Mouse (Mus musculus) yolk sac, embryonic 10.5 days (tissue): ENCODE measurements at regions not wholly inside any gene's neighbourhood (a gene's known extent, or its start where the extent isn't known, plus 50 kb on each side); places are given as distances from the start of the nearest gene placed in this dataset.

Source experiments
- DNase-seq: peaks from one replicate; pipeline ENCODE4 v3.0.0-alpha.2; 2017; ENCODE audit warnings: low spot score

DNA sequence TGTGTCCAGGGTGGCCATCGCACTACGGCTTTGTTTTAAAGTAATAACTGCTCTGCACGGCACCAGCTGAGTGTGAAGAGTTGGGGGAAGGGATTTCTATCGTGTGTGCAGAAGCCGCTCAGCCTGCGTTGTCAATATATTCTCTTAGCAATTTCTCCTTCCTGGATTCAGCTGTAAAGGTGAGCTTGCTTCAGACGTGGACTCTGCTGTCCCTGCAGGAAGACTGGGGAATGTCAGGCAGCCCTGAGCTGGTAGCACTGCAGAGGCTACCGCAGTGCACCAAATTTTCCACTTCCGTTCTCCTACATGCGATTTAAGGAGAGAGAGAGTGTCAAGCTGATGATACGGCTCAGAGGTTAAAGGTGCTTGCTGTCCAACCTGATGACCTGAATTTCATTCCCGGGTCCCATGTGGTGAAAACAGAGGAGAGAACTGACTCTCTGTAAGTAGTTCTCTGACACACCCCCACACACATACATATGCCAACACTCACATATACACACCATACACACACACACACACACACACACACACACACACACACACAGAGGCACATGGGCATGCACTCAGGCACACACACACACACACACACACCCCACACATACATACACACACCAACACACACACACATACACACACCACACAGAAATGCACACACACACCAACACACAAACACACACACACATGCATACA lies 59.9 kb upstream of the Prelid3b start:
- DNase-seq, result no peak

DNA sequence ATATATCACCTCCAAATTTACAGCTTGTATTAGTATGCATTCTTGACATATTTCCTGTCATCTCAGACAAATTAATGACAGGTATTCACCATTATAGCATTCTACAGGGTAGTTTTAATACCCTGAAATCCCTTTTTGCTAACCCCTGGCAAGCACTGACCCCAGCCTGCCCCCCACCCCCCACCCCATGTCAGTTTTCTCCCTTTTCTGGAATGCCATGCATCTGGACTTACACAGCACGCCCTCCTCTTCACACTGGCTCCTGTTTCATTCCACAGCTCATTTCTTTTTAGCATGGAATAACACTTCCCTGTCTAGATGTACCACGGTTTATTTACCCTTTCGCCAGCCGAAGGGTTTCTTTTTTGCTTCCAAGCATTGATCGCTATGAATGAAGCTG lies 67.8 kb upstream of the Prelid3b start:
- DNase-seq, result peak; percentile 8

DNA sequence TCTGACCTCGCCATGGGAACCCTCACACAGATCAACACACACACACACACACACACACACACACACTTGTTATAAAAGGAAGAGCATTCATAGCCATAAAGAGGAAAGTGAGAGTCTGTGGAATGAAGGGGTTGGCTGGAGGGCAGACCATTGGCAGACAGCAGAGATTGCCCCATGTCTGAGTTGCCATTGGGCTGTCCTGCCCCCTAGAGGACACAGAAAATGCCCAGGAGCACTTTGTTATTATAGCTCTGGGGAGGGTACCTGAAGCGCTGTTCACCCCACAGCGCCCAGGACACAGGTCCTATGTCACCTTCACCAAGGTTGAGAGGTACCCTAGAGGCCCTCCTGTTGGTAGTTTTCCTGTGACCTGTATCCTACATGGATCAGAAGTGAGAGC lies 74.3 kb upstream of the Prelid3b start:
- no peak for DNase-seq

DNA sequence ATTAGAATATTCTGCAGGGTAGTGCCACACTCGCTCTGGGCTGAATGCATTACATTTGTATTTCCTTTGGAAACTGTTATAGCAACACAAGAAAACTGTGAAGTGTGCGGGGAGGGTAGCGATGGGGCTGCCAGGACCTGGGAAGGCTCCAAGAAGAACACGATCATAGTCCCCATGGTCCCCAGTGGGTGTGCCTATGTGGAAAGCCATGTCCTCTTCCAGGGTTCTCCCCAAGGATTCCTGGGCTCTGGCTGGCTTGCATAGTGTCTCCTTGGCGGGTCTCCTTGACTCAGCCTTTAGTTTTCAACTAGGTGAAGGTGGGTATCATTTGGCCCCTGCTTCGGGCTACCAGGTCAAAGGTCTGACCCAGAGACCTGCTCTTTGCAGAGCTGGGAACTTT lies 74.8 kb upstream of the Prelid3b start:
- DNase-seq, result no peak

DNA sequence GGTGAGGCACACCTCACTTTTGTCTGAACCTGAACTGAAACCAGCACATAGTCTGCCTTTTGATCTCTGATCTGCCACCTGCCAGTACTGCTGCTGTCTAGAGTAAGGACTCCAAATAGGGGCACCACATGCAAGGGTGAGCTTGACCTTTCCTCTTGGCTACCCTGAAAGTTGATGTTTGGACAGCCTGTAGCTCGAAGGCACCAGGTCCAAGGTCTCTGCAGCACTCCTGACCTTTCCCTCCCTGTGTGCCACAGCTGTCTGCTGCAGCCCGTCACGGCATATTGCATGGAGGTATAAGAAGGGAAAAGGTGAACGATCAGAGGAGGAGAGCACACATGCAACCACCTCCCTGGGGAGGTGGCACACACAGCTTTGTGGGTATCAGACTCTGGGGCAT lies 75.9 kb upstream of the Prelid3b start:
- no peak for DNase-seq

DNA sequence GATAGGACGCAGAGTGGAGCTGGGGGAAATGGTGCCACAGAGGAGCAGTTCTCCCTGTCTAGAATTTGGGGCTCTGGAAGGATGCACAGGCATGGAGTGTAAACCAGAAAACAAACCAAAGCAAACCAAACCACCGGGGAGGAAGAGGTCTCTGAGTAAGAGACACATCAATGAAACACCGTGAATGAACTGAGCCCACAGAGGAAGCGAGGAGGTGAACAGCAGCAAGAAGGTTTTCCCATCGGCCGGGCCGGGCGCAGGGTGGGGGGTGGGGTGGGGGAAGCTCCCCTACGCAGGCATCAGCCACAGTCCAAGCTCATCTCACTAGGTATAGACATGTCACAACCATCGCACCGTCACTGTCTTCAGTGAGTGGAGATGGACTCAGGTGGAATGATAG lies 82.9 kb upstream of the Prelid3b start:
- DNase-seq, result no peak

DNA sequence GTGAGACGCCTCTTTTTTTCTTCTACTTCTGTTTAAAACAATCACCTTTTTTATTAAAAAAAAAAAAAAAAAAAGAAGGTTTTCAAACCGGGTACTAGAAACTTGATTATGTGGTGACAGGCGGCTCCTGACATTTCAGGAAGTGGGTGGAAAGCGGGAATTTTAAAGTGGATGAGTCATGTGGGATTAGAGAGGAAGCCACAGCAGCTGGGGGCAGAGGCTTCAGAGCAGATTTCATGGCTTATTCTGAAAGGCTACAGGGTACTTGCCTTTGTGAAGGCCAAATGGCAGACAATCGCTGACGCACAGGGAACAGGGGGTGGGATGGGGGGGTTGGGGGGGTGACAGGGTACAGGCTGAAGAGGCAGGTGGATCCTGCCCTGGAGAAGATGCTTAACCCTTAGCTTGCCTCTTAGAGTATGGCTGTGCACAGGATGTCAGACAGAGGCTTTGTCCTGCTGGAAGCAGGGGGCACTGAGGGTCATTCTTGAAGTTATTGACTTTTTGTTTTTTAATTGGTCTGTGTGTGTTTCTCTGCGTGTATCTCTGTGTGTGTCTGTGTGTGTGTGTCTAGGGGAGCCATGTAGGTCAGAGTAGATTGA lies 81.4 kb upstream of the Zfp831 start:
- no peak for DNase-seq

DNA sequence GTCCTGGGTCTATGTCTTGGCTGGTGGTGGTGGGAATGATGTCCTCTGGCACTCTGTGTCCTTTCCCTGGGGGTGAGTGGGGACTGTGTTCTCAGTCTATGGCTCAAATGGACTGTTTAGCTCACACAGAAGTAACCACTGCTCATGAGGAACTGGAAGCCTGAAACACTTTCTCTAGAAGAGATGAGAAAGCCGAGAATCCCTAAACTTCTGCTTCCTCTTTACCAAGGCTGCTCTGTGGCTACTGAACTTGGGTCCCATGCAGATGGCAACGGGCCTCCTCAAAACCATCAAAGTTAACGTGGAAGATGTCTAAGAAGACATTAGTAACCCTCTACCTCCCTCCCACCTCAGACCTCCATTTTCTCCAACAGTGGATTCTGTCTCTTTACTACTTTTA lies 79.4 kb upstream of the Zfp831 start:
- DNase-seq, result no peak

DNA sequence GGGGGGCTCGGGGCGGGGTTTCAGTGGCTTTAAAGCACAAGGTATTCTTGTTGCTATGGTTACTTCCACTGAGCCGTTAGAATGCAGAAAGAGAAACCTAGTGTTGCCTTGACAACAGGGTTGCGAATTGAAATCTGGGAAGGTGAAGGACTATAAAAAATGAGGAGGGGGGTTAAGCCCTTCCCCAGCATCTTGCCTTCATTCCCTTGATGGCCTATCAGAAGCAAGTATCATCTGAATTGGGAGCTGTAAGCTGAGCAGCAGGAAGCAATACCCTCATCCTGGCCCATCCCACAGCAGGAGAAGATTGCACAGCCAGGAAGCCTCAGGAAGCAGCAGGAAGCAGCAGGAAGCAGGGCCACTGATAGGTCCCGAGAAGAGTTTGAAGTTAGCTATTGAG lies 78.5 kb upstream of the Zfp831 start:
- no peak for DNase-seq

DNA sequence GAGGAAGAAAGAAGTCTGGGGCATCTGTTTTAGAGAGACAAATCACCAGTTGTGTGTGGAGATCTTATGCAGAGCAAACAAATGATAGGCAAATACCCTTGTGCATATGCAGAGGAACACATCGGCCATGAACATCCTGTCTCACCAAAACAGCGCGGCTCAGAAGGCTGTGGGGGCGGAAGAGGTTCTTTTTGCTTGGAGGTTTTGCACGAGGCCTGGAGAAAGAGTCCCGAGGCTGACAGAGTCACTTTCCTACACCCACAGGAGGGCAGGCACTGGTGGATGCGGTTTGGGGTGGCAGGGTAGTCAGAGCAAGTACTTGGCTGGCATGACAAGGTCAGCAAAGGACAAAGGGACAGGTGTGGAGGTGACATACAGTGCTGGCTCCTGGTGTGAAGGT lies 77.4 kb upstream of the Zfp831 start:
- DNase-seq, result no peak

DNA sequence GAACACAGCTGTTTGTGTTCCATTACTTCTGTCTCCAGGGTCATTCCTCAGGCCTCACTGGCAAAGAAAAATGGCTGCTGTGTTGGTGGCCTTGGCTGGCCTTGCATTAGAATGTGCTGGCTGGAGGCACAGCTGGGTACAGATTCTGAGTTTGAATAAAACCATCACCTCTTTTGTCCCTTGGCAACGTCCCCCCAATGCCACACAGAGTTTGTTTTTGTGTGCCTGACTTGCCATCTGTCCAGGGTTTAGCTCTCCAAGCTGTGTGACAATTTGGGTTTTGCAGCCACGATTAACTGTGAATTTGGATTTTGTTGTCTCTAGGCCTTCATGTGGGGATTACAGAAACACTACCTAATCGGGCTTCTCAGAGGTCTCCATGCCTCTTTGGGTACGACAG lies 76.6 kb upstream of the Zfp831 start:
- no peak for DNase-seq

DNA sequence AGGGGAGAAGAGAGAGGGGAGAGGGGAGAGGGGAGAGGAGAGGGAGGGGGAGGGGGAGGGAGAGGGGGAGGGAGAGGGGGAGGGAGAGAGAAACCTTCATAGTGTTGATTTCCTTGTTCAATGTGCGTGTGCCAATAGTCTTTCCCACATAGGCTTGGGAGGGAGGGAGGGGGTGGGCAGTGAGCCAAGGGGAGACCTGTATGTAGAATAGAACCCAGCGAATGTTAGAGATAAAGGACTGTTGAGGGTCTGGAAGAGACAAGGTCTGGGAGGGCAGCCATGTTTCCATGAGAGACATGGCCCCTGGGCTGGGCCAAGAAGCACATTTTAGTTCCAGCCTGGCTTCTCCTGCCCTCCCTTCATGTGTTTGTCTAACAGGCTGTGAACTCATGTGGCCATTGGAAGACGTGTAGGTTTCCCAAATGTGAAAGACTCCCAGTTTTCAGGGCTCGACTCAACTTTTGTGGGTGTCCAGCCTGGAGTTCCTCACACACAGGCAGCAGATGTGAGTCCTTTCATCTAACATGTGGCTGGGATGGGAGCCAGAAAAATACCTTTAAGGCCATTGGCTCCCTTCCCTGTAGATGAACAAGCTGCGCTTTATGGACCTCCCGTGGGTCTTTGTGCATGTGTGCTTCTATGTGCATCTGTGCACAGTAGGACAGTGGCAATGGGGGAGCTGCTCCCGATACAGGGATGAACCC lies 68.4 kb upstream of the Zfp831 start:
- DNase-seq, result no peak

DNA sequence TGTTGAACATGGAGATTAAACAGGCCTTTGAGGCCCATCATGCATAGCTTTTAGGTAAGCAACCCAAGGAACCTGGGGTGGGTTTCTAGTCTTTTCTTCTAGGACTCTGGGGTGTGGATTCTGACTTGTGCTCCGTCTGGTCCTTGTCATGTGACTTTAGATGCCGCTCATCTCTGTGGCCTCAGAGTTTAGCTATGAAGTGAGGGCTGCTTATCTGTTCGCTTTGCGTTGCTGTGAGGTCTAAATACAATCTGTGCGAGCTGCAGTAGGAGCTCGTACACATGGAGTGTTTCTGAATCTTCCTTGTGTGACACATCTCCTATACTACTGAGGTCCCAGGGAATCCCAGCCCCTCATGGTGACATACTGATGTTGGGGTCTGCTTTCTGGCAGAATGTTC lies 67.8 kb upstream of the Zfp831 start:
- DNase-seq, result no peak

DNA sequence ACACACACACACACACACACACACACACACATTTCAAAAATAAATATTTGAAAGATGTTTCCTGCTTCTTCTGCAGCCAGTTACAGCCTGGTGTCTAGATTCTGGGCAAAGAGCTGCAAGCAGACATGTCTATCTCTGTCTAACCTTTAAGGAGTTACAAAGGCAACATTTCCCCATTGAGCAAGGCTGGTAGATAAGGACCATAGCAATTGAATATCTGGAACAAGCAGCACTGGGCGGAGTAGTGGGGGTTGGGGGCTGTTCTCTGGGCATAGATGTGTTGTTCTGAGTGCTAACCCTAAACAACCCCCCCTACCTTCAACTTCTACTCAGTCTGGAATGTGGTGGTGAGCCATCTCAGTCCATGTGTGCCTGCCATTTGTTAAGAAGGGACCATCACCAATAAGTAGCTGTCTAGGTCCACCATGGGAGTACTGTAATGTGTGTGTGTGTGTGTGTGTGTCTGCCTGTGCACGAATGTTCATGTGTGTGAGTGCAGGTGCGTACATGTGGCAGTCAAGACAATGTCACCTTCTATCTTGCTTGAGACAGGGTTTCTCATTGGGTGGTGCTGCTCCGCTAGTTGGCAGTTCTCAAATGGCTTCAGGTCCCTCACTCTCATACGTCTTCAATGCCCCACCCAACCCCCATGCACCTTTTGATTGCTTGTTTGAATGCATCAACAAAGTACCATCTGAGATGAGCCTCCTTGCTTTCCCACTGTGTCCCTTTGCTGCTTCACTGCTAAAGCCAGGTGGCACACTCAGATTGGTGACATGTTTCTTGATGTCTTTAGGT lies 62.2 kb upstream of the Zfp831 start:
- DNase-seq, result no peak

DNA sequence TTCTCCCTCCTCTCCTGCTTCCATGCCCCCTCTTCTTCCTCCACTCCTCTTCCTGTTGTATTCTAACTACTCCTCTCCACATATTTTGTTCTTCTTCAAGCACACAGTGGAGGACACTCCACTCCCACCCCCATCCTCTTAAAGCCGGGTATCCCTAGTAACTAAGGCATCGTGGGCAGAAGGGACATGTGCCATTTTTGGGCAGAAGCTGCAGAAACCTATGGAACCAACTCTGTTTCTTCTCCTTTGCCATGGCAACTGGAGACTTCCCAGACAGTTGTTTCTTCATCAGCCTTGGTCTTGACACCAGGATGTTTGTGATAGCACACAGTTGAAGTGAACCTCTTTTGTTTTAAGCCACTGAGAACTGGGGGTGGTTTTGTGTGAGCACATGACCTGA lies 59.1 kb upstream of the Zfp831 start:
- no peak for DNase-seq
